Mouse (Mus musculus) T-helper 1 cell (primary cell): Measurements from ENCODE around the gene Ireb2.
"Not testable (repeated sequence)": the region's sequence is repeated elsewhere in the genome, so short reads cannot be mapped to it uniquely, and the experiment has no call there.

Experiments
- in situ Hi-C: fragments of 300-600 bp; cut with MboI, MseI; formaldehyde crosslinking; loops from one replicate; pipeline ENCODE4 v1.15.1; 2025; ENCODE audit warnings: high pct_unique_total_duplicates

Gene Ireb2

GRCm38 (mm10) chr9:54897097-54897496, 33.5 kb downstream of the Ireb2 start:
- in situ Hi-C loops, result no loop called here

- in situ Hi-C loops, result no loop called here
Observed at GRCm38 (mm10) chr9:54909446-54909845, 45.9 kb downstream of the Ireb2 start.

- in situ Hi-C loops, result no loop called here
Observed at GRCm38 (mm10) chr9:54915576-54915975, 52.0 kb downstream of the Ireb2 start.

GRCm38 (mm10) chr9:54916401-54916800, 52.8 kb downstream of the Ireb2 start:
- in situ Hi-C loops, result no loop called here

GRCm38 (mm10) chr9:54917010-54917677, 53.6 kb downstream of the Ireb2 start, which contains the start of gene Hykk:
Hykk (plus strand) TSS chr9:54917283.
- in situ Hi-C loops, result no loop called here

- in situ Hi-C loops, result no loop called here
Observed at GRCm38 (mm10) chr9:54918191-54918590, 54.6 kb downstream of the Ireb2 start.

GRCm38 (mm10) chr9:54918781-54919180, 55.2 kb downstream of the Ireb2 start:
- in situ Hi-C loops, result no loop called here

- in situ Hi-C loops, result no loop called here
Observed at GRCm38 (mm10) chr9:54919946-54920345, 56.4 kb downstream of the Ireb2 start.

- in situ Hi-C loops, result no loop called here
Observed at GRCm38 (mm10) chr9:54930741-54931140, 67.2 kb downstream of the Ireb2 start.

GRCm38 (mm10) chr9:54931765-54932164, 68.2 kb downstream of the Ireb2 start:
- in situ Hi-C loops, result no loop called here

GRCm38 (mm10) chr9:54932379-54932778, 68.8 kb downstream of the Ireb2 start:
- in situ Hi-C loops, result no loop called here

GRCm38 (mm10) chr9:54942071-54942470, 78.5 kb downstream of the Ireb2 start:
- in situ Hi-C loops, result no loop called here

GRCm38 (mm10) chr9:54944467-54944866, 80.9 kb downstream of the Ireb2 start:
- in situ Hi-C loops, result no loop called here

- in situ Hi-C loops, result no loop called here
Observed at GRCm38 (mm10) chr9:54946256-54946655, 82.7 kb downstream of the Ireb2 start.

GRCm38 (mm10) chr9:54949465-54949864, 85.9 kb downstream of the Ireb2 start:
- in situ Hi-C loops, result no loop called here

- in situ Hi-C loops, result not testable (repeated sequence)
Observed at GRCm38 (mm10) chr9:54950162-54950561, 86.6 kb downstream of the Ireb2 start.

GRCm38 (mm10) chr9:54950575-54951321, 87.2 kb downstream of the Ireb2 start, which contains the start of the genes Psma4 and AY074887:
Psma4 (plus strand) TSS chr9:54950790.
AY074887 (minus strand) TSS chr9:54950998.
- in situ Hi-C loops, result no loop called here

GRCm38 (mm10) chr9:54961059-54961458, 97.5 kb downstream of the Ireb2 start:
- in situ Hi-C loops, result no loop called here
